Mouse (Mus musculus) liver, adult 2 months (tissue): ENCODE results near the gene Gm16867. TPM values are rescaled to one million over a fixed set of nuclear protein-coding genes. Genes with fewer than 3 reads are reported as not detected.
"Not testable (repeated sequence)": the region's sequence is repeated elsewhere in the genome, so short reads cannot be mapped to it uniquely, and the experiment has no call there.

Source experiments
- DNase-seq: peaks from one replicate; pipeline ENCODE4 v3.0.0-alpha.2; 2011; ENCODE audit warnings: low read depth, low spot score; ENCODE audit errors: extremely low read depth
- H3K27ac ChIP-seq: fragments of 200-500 bp; replicated peaks from 2 replicates; pipeline ENCODE4 v1.5.1; 2012; ENCODE audit warnings: low read depth, mild to moderate bottlenecking, control low read depth, inconsistent platforms, low read length; ENCODE audit not compliant: insufficient read depth
- H3K27me3 ChIP-seq: fragments of 200-500 bp; 2 replicates; pipeline ENCODE4 v1.6.1; 2012; ENCODE audit warnings: mild to moderate bottlenecking, moderate library complexity, low read length, inconsistent platforms; ENCODE audit not compliant: control insufficient read depth, insufficient read depth
- H3K36me3 ChIP-seq: fragments of 200-500 bp; 2 replicates; pipeline ENCODE4 v1.6.1; 2012; ENCODE audit warnings: low read length, inconsistent platforms; ENCODE audit not compliant: control insufficient read depth, insufficient read depth
- H3K4me1 ChIP-seq: fragments of 200-500 bp; 2 replicates; pipeline ENCODE4 v1.6.1; 2011; ENCODE audit warnings: low read length; ENCODE audit not compliant: control insufficient read depth, insufficient read depth
- H3K4me3 ChIP-seq: fragments of 200-500 bp; 2 replicates; pipeline ENCODE4 v1.5.1; 2011; ENCODE audit warnings: low read depth, mild to moderate bottlenecking, control low read depth, low read length, moderate library complexity; ENCODE audit not compliant: insufficient read depth
- H3K79me2 ChIP-seq: fragments of 200-500 bp; 2 replicates; pipeline ENCODE4 v1.6.1; 2012; ENCODE audit warnings: inconsistent platforms, mild to moderate bottlenecking, low read length, moderate library complexity; ENCODE audit not compliant: control insufficient read depth, insufficient read depth
- H3K9ac ChIP-seq: fragments of 200-500 bp; 2 replicates; pipeline ENCODE4 v1.6.1; 2012; ENCODE audit warnings: low read depth, mild to moderate bottlenecking, control low read depth, inconsistent platforms, low read length
- WGBS: fragments of 180-500 bp; shearing (Covaris S2); methylation state at CpG from one replicate; pipeline ENCODE4 v1.1.7; 2018; 5-methylcytosine and 5-hydroxymethylcytosine counted together
- polyA plus RNA-seq: library from polyadenylated mRNA; depleted of rRNA; stranded (reverse); fragments of >200 nt; gene quantifications from 2 replicates; pipeline ENCODE4 v1.2.3, GENCODE M21; 2012; rRNA removed
- total RNA-seq: library from RNA; depleted of rRNA; stranded (reverse); fragments of >200 nt; gene quantifications from 2 replicates; pipeline ENCODE4 v1.2.3, GENCODE M21; 2014; rRNA removed

The Gm16867 gene
- total and polyA plus RNA-seq, 2 experiments: 28.6 TPM; not detected in 1

- no CpG with 5 or more reads among the region's 7 CpGs for WGBS
- H3K4me3 ChIP-seq, H3K27me3 ChIP-seq, H3K79me2 ChIP-seq, DNase-seq, H3K36me3 ChIP-seq, H3K9ac ChIP-seq, H3K4me1 ChIP-seq, H3K27ac ChIP-seq: not testable (repeated sequence)
Measured at GRCm38 (mm10) chr14:69440955-69441354, 62.2 kb downstream of the Gm16867 start.

- H3K27me3 ChIP-seq, H3K9ac ChIP-seq, H3K4me1 ChIP-seq, H3K27ac ChIP-seq, H3K36me3 ChIP-seq, DNase-seq, H3K79me2 ChIP-seq, H3K4me3 ChIP-seq: not testable (repeated sequence)
- WGBS: no CpG with 5 or more reads among the region's 7 CpGs
Measured at GRCm38 (mm10) chr14:69438678-69439214, 64.4 kb downstream of the Gm16867 start.

GRCm38 (mm10) chr14:69421003-69421402, 82.2 kb downstream of the Gm16867 start:
- H3K27me3 ChIP-seq, H3K79me2 ChIP-seq, H3K36me3 ChIP-seq, H3K4me3 ChIP-seq, DNase-seq, H3K9ac ChIP-seq, H3K4me1 ChIP-seq, H3K27ac ChIP-seq: not testable (repeated sequence)
- no CpG with 5 or more reads among the region's 7 CpGs for WGBS

- not testable (repeated sequence) for H3K79me2 ChIP-seq, H3K4me3 ChIP-seq, H3K27me3 ChIP-seq, H3K27ac ChIP-seq, H3K36me3 ChIP-seq, DNase-seq, H3K4me1 ChIP-seq, H3K9ac ChIP-seq
- no CpG with 5 or more reads among the region's 7 CpGs for WGBS
Measured at GRCm38 (mm10) chr14:69417545-69417944, 85.6 kb downstream of the Gm16867 start.

Other genes with a start within 250 kb of the Gm16867 start
- gene Synb, start 209.1 kb downstream of the Gm16867 start, total RNA-seq: not detected in 2 replicates
- gene Synb, start 209.1 kb downstream of the Gm16867 start, polyA plus RNA-seq: not detected in 2 replicates
- not detected in 2 replicates for gene Gm27179, start 9.2 kb upstream of the Gm16867 start, total RNA-seq
- gene Gm27179, start 9.2 kb upstream of the Gm16867 start, polyA plus RNA-seq: not detected in 2 replicates
- 7.9 and 9.9 TPM in 2 replicates for gene Entpd4b, start 52.1 kb upstream of the Gm16867 start, total RNA-seq
- 17.2 and 19.4 TPM in 2 replicates for gene Entpd4b, start 52.1 kb upstream of the Gm16867 start, polyA plus RNA-seq